Mouse (Mus musculus) granulocyte monocyte progenitor cell, adult 5-6 weeks (primary cell): Measurements from ENCODE around the gene Lingo1. TPM values are rescaled to one million over a fixed set of nuclear protein-coding genes. Genes with fewer than 3 reads are reported as not detected.

Experiments
- ATAC-seq: replicated peaks from 2 replicates; pipeline ENCODE4 v1.8.0; 2016; ENCODE audit warnings: mild to moderate bottlenecking, moderate TSS enrichment, inconsistent platforms; ENCODE audit not compliant: poor library complexity, severe bottlenecking
- total RNA-seq, 2 experiments: library from RNA; stranded (forward) in 1 of 2; stranded (reverse) in 1 of 2; fragments of 200-712, 200-1000 nt in 1 of 2; fragments of >200 nt in 1 of 2; fragmentation: Nextera tagmentation in 1 of 2; gene quantifications; 2 replicates each; pipeline ENCODE4 v1.2.3; 2014 to 2017

Lingo1 gene
- total RNA-seq (2014; fragmentation: Nextera tagmentation) (not detected in 2 replicates), total RNA-seq (2017) (not detected in 2 replicates)

DNA sequence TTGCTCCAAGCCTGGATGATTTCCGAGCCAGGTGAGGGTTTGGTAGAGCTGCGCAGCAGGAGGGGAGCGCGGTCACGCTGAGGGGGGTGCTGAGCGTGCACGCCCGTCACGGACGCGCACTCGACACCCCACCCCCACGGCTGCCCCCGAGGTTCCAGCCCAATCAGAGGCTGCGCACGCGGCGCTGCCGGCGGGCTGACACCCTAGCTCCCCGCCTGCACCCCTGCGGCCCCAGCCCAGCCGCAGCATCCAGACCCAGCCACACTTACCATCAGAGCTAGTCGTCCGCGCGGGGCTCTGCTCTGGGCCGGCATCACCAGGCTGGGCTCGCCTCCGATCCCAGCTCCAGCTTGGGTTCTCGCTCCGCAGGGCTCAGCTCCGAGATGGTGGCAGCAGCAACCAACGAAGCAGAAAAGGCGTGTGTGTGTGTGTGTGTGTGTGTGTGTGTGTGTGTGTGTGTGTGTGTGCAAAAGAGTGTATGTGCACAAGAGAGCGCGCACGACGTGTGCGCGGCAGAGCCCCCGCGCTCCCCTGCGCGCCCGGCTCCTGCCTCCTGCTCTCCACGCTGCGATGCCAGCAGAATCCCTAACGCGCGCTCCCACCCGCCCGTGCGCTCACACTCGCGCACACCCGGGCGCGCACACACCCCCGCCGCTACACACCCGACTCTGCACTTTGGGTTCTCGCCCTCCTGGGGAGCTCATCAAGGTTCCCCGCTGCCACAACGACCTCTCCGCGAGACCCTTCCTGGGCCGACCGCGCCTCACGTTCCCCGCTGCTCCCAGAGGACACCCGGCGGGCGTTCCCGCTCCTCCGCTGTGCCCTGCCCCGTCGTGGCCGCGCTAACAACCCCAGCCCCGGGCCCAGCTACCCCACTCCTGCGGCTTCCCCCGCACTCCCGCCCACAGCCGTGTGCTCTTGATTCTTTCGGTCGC is at the start of gene Lingo1:
Gene Lingo1 (minus strand): TSS at position 748 of the 935 bp plus-strand sequence.
- no peak for ATAC-seq

DNA sequence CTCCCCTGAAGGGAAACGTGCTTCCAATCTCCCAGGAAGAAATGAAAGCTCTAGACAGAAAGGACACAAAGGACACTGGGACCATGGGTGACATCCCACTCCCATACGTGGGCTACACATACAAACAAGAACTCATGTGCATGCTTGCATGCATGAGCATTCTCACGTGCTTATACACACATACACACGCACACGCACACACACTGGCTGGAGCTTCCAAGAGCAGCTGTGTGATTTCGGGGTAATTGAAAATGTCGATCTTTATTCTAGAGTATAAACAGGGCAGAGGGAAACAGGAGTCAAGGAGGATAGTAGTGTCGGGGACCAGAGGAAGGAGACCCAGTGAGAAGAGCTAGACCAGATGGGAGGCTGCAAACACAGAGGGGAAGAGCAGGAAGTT is 48.4 kb upstream of the Lingo1 start:
- ATAC-seq: no peak

DNA sequence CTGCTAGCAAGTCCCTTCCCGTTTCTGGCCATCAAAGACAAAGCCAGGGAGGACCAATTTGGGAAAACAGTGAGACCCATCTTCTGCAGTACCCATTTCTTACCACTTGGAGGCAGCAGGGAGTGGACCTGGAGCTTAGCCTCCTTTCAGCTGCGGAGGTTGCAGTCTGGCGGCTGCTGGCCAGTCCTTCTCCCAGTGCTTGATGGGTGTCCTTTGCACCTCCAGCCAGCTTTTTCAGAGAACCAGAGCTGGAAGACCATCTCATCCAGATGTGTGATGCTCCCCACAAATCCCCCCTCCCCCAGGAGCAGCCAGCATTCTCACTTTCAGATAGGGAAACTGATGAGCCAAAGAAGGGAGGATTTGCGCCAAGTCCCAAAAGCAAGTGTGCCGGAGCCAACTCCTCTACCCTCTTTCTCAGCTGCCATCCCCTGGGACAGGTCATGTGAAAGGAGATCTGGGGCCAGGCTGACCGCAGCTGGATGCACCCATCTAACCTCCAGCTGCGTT is 47.5 kb upstream of the Lingo1 start:
- ATAC-seq: peak; percentile 48

DNA sequence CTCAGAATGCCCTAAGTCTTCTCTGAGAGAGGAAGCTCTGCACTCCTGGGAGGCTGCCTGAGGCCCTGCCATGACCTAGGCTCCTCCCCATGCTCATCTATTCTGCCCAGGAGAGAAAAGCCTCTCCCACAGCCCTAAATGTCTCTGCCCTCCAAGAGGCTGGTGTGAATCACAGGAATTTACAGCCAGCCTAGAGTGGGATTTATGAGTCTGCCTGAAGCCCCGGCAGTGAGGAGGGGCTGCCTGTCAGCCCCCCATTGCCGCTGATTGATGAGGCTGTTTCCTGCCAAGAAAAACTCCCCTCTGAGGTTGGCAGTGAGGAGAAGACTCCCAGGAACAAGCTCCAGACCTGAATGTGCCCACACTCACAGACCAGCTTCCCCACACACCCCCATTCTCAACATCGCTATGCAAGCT is 46.0 kb upstream of the Lingo1 start:
- ATAC-seq: no peak

DNA sequence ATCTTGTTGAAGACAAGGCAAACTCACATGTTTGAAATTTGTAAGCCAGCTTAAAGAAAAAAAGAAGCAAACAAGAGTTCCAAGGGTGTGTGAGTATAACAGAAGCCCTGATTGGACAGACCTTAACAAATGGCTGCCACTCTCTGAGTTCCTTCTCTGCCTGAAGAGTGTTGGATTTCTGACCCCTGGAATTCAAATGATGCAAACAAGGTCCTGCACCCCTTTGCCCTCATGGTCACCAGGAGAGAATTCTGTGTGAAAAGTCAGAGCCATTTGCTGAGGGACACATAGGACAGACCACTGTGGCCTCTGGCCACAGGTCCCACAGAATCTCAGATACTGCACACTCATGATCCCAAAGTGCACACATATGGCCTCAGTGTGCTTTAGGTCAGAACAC is 45.6 kb upstream of the Lingo1 start:
- ATAC-seq: no peak

DNA sequence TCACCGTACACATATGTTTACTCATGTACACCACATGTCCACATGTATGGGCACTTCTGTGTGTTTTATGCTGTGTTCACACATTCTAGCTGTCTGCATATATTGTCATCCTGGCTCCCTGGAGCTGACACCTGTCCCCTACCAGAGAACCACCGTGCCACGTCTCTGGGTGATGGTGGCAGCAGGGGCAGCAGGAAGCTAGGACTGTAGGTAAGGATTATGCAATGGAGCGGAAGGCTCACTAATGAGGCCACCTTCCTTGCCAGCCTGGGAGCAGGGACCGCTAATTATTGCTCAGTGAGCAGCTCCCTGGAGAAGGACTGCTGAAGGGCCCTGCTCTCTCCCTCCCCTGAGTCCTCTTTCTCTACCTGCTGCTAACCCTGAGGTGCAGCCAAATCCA is 44.5 kb upstream of the Lingo1 start:
- ATAC-seq: no peak

DNA sequence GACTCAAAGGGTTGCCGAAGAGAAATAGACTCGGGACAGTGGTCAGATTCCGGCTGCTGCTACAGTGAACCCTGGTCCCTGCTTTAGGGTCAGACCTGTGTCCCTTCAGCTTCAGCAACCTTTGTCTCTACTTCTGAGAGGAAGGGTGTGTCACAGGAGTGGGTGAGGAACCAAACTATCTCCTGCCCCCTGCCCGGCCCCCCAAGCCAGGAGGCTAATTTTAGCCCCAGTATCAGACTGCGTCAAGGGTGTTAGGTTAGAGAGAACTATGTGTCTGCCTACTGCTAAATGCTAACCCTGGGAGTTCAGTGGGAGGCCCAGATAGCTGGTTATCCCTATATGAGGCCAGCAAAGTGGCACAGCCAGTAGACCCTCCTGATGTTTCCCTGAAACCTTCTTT is 38.9 kb upstream of the Lingo1 start:
- no peak for ATAC-seq

DNA sequence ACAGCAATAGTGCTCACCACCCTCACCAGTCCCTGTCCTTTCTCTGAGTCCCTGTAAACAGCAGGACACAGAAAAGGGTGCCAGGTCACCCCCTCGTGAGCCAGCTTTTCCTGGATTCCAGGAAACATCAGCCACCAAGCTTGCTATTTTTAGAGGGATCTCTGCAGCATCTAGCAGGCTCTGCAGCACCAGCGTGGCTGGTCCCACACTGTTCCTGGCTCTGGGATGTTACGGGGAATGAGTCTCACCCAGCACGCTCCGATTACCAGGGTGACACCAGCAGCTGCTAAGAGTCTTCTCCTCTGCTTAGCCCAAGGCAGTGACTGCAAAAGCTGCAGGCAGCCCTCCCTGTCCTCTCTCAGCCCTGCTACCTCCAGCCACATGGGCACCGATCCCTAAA is 36.6 kb upstream of the Lingo1 start:
- ATAC-seq: no peak

DNA sequence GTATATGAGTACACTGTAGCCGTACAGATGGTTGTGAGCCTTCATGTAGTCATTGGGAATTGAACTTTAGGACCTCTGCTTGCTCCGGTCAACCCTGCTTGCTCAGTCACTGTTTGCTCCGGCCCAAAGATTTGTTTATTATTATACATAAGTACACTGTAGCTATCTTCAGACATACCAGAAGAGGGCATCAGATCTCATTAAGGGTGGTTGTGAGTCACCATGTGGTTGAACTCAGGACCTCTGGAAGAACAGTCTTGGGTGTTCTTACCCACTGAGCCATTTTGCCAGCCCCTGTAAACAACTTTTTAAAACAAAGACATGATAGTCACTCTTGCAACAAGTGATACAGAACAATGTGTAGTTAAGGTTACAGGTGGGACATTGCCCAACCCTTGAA is 35.6 kb upstream of the Lingo1 start:
- no peak for ATAC-seq

DNA sequence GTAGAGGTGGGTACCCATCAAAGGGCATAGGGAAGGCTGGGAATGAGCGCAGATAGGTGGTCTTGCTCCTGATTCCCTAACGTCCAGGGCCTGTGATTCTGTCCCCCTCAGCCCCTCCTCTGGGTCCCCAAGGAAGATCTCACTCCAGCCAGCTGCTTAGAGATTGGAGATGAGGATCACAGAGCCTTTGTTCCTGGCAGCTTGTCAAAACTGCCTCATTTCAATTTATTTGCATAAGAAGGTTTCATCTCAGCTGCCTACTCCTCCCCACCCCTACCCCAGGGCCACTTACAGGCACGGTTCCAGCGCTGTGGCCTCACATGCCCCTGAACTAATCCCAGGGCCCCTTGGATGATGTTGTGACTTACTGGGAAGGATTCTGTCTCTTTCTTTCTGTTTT is 33.9 kb upstream of the Lingo1 start:
- ATAC-seq: no peak

DNA sequence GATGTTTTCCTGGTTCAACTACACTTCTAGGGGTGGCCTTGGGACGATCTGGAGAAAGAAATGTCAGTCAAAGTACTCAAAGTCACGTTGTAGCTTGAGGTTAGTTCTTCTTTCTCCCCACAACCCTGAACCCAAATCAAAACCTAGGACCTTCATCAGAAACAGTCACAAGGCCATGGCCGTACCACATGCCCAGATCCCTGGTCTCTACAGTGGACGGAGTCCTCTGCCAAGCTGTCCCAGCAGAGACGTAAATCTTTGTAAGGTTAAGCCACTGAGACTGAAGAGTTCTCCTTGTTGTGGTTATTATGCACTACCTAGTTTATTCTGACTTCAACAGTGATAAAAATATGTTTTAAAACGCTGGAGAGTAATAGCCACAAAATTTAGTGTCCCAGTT is 32.6 kb upstream of the Lingo1 start:
- no peak for ATAC-seq

DNA sequence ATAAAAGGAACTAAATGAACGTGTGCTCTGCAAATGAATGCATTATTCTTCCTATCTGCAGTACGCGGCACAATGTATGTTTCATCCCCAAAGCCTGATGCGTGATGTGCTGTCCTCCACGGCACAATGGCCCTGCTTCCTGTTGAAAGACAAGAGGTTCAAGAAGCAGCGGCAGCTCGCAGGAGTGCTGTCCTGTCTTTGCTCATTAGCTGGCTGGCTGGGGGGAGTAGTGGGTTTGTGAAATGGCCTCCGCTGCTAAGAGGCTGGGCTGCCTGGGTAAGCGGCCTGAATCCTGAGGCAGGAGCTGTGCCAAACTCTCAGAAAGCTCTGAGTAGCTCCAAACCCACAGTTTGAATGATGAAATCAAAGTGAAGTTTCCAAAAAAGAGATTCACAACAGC is 31.9 kb upstream of the Lingo1 start:
- no peak for ATAC-seq

DNA sequence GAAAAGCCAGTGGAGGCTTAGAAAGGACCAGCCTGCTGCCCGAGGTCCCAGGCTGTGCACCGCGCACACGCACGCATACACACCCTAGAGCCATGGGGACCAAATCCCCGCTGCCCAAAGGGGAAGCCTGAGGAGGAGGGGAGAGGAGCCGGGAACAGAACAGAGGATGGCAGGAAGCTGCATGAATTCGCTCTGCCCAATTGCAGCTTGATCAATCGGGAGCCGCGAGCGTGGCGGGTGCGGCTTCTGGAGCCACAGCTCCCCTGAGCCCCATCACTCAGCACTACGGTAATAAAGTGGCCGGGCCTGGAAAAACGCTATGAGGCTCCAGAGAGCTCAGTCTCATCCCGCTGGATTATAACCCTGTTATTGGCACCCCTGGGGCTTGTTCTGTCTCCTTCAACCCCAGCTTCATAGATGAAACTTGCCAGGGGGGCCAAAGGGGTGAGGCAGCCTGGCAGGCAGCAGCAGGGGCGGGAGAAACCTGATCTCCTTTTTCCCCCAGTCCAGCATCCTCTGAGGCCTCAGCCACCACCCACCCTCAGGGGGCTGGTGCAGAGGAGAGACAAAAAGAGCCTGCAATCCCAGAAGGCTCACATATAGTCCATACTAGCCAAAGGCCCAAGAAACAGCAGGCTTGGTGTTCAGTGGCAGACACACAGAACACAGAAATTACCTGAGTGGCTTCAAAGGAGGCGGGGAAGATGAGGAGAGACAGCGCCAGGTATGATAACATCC is 29.4 kb upstream of the Lingo1 start:
- ATAC-seq: no peak

DNA sequence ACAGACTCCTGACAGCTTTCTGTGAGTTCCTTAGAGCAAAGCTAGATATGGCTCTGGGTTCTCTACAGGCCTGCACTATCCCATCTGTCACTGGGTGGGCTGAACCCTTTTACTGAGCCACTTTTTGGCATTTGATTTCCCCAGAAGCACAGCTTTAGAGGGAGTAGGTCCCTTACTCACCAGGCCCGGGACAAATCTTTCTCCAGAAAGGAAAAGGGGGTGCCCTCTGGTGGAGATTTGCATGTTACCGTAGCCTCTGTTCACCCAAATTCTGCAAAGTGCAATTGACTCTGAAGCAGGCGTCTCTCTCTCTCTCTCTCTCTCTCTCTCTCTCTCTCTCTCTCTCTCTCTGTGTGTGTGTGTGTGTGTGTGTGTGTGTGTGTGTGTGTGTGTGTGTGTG is 28.6 kb upstream of the Lingo1 start:
- no peak for ATAC-seq

DNA sequence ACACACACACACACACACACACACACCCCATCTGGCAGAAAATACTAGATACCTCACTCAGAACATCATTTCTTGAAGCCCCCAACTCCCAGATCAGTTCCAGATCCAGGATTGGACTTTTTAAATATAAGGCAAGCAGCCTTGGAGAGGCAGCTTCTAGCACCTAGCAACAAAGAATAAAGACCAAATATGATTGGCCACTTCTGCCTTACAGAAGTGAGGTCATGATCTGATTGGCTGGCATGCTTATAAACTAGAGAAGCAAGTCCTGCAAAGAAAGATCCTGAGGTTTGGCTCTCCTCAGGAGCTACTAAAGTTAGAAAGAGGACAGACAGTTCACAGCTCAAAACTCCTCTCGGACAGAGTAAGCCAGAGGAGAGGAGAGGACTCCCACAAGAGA is 14.6 kb upstream of the Lingo1 start:
- no peak for ATAC-seq

DNA sequence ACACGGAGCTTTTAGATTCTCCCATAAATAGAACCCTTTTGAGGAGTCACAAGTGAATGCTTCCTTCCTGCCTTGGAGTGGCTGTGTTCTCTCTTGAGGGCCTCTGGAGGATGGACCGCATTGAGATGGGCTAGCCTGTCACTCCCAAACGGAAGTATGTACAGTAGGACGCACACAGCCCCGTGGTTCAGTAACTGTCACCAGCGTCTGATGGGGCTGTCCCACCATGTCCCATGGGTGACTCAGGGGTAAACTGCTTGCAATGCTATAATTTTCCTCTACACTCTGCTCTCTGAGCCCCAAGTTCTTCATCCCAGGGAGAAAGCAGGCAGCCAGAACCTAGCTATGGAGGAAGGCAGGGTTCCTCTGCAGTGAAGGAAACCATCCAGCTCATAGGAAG is 11.7 kb upstream of the Lingo1 start:
- no peak for ATAC-seq

DNA sequence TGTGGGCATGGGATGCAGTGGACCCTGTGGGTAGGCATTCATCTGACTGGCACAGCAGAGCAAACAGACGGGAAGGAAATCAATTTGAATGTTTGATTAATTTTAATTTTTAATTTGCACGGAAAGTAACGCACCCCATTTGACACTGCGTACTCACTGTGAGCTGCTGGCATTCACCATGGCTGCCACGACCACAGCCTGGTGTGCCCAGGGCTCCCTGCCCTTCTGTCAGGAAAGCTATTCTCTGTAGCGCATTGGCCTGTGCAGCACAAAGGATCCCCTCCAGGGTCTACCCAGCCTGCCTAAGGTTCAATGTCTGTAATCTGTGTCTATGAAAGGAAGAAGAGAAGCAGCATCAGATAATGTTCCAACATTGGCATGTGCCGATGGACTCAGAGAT is 6.9 kb upstream of the Lingo1 start:
- ATAC-seq: no peak

DNA sequence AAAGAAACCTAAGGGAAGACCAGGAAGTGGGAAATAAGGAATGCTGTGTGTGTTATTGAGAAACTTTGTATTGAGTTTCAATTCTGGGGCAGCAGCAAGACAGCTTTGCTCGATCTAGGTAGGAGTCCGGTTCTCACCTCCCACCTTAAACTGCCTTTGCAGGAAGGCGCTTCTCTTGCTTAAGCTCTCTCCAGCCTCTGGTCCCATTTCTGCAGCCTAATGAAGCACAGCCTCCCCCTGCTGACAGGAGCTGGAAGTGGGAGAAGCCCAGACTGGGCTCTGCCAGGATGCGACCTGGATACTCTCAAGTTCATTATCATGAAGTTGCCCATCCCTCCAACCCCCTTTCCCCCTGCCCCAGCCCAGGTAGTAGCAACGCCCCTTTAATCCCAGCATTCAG is 1.6 kb upstream of the Lingo1 start:
- no peak for ATAC-seq

DNA sequence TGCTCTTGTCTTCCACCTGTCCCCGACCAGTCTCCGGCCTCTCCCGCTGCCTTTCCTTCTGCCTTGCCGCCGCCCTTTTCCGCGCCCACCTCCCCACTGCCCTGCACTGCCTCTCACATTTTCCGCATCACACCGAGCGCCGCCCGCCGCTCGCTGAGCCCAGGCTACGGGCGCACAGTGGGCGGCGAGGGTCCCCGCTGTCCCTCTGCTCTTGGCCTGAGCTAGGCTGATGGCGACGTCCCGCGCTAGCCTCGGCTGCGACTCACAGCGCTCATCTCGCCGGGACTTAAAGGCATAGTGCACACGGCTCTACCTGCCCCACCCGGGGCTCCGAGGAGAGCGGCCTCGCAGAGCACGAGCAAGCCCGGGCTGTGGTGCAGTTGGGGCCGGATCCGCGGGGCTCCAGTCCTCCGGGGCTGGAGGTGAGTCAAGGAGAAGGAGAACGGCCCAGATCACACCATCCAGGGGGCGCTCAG is 426 bp upstream of the Lingo1 start:
- no peak for ATAC-seq

DNA sequence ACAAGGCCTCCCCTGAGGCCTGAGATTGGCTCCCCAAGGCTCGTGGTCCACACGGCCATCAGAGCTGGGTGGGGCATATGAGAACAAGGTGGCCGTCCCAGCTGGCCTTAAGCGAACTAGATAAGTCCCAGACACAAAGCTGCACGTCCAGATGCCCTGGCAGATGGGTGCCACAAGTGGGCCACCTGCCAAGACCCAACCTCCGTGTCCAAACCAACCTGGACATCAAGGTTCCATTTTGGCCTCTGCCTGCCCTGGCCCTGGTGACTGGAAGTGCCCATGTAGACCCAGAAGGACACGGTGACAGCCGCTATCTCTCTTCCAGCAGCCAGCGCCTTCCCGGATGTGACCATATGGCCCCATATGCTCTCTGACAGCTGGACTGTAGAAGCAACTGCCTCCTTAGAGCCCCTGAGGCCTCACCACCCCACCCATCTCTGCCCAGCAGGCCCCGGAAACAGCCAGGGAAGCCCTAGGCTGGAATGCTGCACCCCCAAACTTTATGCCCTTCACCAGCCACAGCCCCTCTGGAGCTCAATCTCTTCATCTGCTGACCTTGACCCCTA is 4.5 kb downstream of the Lingo1 start:
- ATAC-seq: no peak

DNA sequence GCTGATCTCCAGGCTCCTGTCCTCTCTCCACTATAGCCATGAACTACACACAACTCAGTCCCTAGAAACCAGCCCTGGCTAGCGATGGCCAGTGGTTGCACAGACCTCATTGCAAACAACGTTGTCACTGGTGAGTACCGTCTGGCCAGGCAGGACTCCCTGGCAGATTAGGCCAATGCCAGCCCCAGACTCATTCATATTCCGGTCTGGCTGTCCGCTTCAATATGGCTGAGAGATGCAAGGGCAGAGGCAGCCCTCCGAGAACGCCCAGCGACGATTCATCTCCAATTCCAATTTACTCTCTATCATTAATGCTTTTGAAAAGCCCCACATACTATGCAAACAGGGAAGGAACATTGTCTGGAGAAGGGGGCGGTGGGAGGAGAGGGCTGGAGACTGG is 11.7 kb downstream of the Lingo1 start:
- no peak for ATAC-seq
